In the genomic region with DNA sequence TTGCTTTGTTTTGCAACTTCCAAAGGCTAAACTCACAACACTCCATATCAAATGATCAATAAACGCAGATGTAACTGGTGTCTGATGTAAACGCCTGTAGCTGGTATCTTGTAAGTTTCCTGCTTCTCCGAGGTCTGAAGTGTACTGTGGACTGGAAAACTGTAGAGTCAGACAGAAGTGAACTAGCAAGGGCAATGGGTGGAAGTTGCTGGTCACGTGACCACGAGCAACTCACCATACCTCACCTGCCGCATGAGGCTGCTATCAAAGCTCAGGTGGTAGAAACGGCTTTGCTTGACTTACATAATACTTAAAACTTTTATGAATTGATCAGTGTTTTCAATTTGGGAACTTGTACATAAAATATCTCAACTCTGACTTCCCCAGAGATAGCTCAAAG, we compare ENCODE assay signal across 2 mouse cellular contexts.
A peak's percentile ranks its signal among the peaks of the same experiment; 100 is the strongest.
TF ChIP-seq lines count a peak whose summit lies in the region.

No protein-coding gene starts in this region.

TF ChIP-seq in C2C12, 6 proteins besides CTCF, POLR2A, EP300 and RAD21:
- TF ChIP-seq USF1 (IDR thresholded peaks at IDR 0.05; ENCODE audit: low read depth) (peak; percentile 9), MYOD1 (IDR thresholded peaks at IDR 0.05; ENCODE audit: control insufficient read depth, insufficient read length, low read depth) (no peak)
TF ChIP-seq in C2C12: peak in this region for 1.

TF ChIP-seq in MEL, 35 proteins besides CTCF, POLR2A, EP300 and RAD21:
- TF ChIP-seq NRF1 (IDR thresholded peaks at IDR 0.05; ENCODE audit: insufficient read depth, low read depth, low read length, poor library complexity, severe bottlenecking) (no peak), CHD1 (IDR thresholded peaks at IDR 0.05; ENCODE audit: low read depth, low read length) (no peak), MYB (IDR thresholded peaks at IDR 0.05; ENCODE audit: low read depth, low read length) (no peak), USF1 (IDR thresholded peaks at IDR 0.05; ENCODE audit: low read depth, low read length) (peak; percentile 52), MAFK (IDR thresholded peaks at IDR 0.05; ENCODE audit: borderline replicate concordance, low read depth, low read length) (no peak)
TF ChIP-seq in MEL: peak in this region for 1.
